Mouse (Mus musculus) kidney, embryonic 16.5 days (tissue): ENCODE data around the gene Rps6kl1. TPM values are rescaled to one million over a fixed set of nuclear protein-coding genes. Genes with fewer than 3 reads are reported as not detected.

Source experiments
- ATAC-seq: fragments of 200-750 bp; cut with Nextera tagmentation; 2 replicates; pipeline ENCODE4 v1.8.0; 2017; ENCODE audit warnings: moderate TSS enrichment; ENCODE audit not compliant: low FRiP score, low TSS enrichment
- H3K27ac ChIP-seq: fragments of 300-500 bp; sonication (generic); 2 replicates; pipeline ENCODE4 v1.5.1; 2014; ENCODE audit warnings: low read length
- H3K27me3 ChIP-seq: fragments of 300-500 bp; sonication (generic); 2 replicates; pipeline ENCODE4 v1.6.1; 2014; ENCODE audit warnings: low read length, control low read depth, mixed read lengths; ENCODE audit not compliant: insufficient read depth
- H3K36me3 ChIP-seq: fragments of 300-500 bp; sonication (generic); 2 replicates; pipeline ENCODE4 v1.6.1; 2014; ENCODE audit warnings: low read length, control low read depth, mixed read lengths; ENCODE audit not compliant: insufficient read depth
- H3K4me1 ChIP-seq: fragments of 300-500 bp; sonication (generic); 2 replicates; pipeline ENCODE4 v1.6.1; 2014; ENCODE audit warnings: low read length, control low read depth, mixed read lengths; ENCODE audit not compliant: insufficient read depth
- H3K4me2 ChIP-seq: fragments of 300-500 bp; sonication (generic); replicated peaks from 2 replicates; pipeline ENCODE4 v1.6.1; 2014; ENCODE audit warnings: low read depth, low read length
- H3K4me3 ChIP-seq: fragments of 300-500 bp; sonication (generic); 2 replicates; pipeline ENCODE4 v1.5.1; 2014; ENCODE audit warnings: mild to moderate bottlenecking, low read length
- H3K9ac ChIP-seq: fragments of 300-500 bp; sonication (generic); replicated peaks from 2 replicates; pipeline ENCODE4 v1.6.1; 2014; ENCODE audit warnings: low read length
- H3K9me3 ChIP-seq: fragments of 300-500 bp; sonication (generic); 2 replicates; pipeline ENCODE4 v1.6.1; 2016; ENCODE audit warnings: low read length, control low read depth
- WGBS: fragments of 180-500 bp; shearing (Covaris S2); extraction: QIAGEN DNeasy Blood & Tissue Kit; methylation state at CpG from one replicate; pipeline ENCODE4 v1.1.7; 2014; 5-methylcytosine and 5-hydroxymethylcytosine counted together
- polyA plus RNA-seq: library from polyadenylated mRNA; unstranded; fragments of >200 nt; fragmentation: Nextera tagmentation; extraction: Ambion mirVana; gene quantifications from 2 replicates; pipeline ENCODE4 v1.2.1, GENCODE M21; 2015

Gene Rps6kl1
- polyA plus RNA-seq, 1 experiment from 2014 or later, result 0.86 TPM

- ATAC-seq, result no peak
- Histone ChIP-seq H3K9ac (no peak overlapping the region), H3K36me3 (peaks cover 9% of the 10 kb centered on the region), H3K27me3 (no peaks in the 10 kb centered on the region), H3K4me2 (no peak overlapping the region), H3K9me3 (no peaks in the 10 kb centered on the region), H3K4me1 (peaks cover 31% of the 10 kb centered on the region), H3K27ac (peak overlapping the region; percentile 27; the same call in 1 of the 2 replicates), H3K4me3 (no peak overlapping the region)
- WGBS, result 73% methylated on average over 3 of the region's 3 CpGs
These were observed 37.7 kb downstream of the Rps6kl1 start for GRCm38 (mm10) chr12:85113337-85113736.

- Histone ChIP-seq H3K9ac (0 out of 2 replicates have a peak overlapping the region, but pooled peaks have one; percentile 36), H3K27ac (peak overlapping the region; percentile 27; the same call in 1 of the 2 replicates), H3K4me3 (no peak overlapping the region), H3K4me2 (peak overlapping the region; percentile 93), H3K4me1 (peaks cover 31% of the 10 kb centered on the region), H3K9me3 (no peaks in the 10 kb centered on the region), H3K27me3 (no peaks in the 10 kb centered on the region), H3K36me3 (peaks cover 8% of the 10 kb centered on the region; the same call in 1 of the 2 replicates)
- WGBS, result 77% methylated on average over 7 of the region's 7 CpGs
- no peak for ATAC-seq
These were observed 38.4 kb downstream of the Rps6kl1 start for GRCm38 (mm10) chr12:85112550-85113251.

GRCm38 (mm10) chr12:85110698-85111592, 40.1 kb downstream of the Rps6kl1 start, which contains the start of the genes Prox2 and Dlst:
Prox2 (minus strand) TSS chr12:85110759.
Dlst (plus strand) TSS chr12:85110833.
- Histone ChIP-seq H3K4me3 (peak within 1 kb of the TSS; percentile 82), H3K9me3 (no peaks in the 10 kb centered on the region), H3K9ac (peak within 1 kb of the TSS; percentile 96), H3K27ac (peak within 1 kb of the TSS; percentile 87), H3K27me3 (no peaks in the 10 kb centered on the region), H3K36me3 (peaks cover 7% of the 10 kb centered on the region; the same call in 1 of the 2 replicates), H3K4me2 (peak within 1 kb of the TSS; percentile 93), H3K4me1 (peaks cover 38% of the 10 kb centered on the region)
- ATAC-seq, result peak; percentile 95
- WGBS, result under 1% methylated on average over 83 of the region's 83 CpGs

- no peaks in the 10 kb centered on the region for H3K9me3 ChIP-seq
- H3K36me3 ChIP-seq, result no peaks in the 10 kb centered on the region; the same call in 1 of the 2 replicates
- no peaks in the 10 kb centered on the region for H3K27me3 ChIP-seq
- H3K27ac ChIP-seq, result peak overlapping the region; percentile 87
- peak overlapping the region; percentile 82 for H3K4me3 ChIP-seq
- H3K9ac ChIP-seq, result peak overlapping the region; percentile 96
- H3K4me1 ChIP-seq, result peaks cover 38% of the 10 kb centered on the region
- peak; percentile 28; the same call in 1 of the 2 replicates for ATAC-seq
- H3K4me2 ChIP-seq, result peak overlapping the region; percentile 93
- WGBS, result 12% methylated on average over 18 of the region's 18 CpGs
These were observed 40.9 kb downstream of the Rps6kl1 start for GRCm38 (mm10) chr12:85110011-85110697.

GRCm38 (mm10) chr12:85109426-85109825, 41.6 kb downstream of the Rps6kl1 start:
- WGBS, result 58% methylated on average over 4 of the region's 4 CpGs
- H3K27ac ChIP-seq, result no peak overlapping the region
- H3K9ac ChIP-seq, result no peak overlapping the region
- H3K4me1 ChIP-seq, result peaks cover 38% of the 10 kb centered on the region
- no peak for ATAC-seq
- no peaks in the 10 kb centered on the region for H3K9me3 ChIP-seq
- no peak overlapping the region for H3K4me2 ChIP-seq
- no peaks in the 10 kb centered on the region for H3K27me3 ChIP-seq
- no peak overlapping the region for H3K4me3 ChIP-seq
- no peaks in the 10 kb centered on the region; the same call in 1 of the 2 replicates for H3K36me3 ChIP-seq

GRCm38 (mm10) chr12:85108643-85109042, 42.4 kb downstream of the Rps6kl1 start:
- H3K4me3 ChIP-seq, result no peak overlapping the region
- H3K4me1 ChIP-seq, result peaks cover 38% of the 10 kb centered on the region
- 66% methylated on average over 3 of the region's 3 CpGs for WGBS
- no peaks in the 10 kb centered on the region for H3K9me3 ChIP-seq
- H3K27me3 ChIP-seq, result no peaks in the 10 kb centered on the region
- H3K36me3 ChIP-seq, result no peaks in the 10 kb centered on the region; the same call in 1 of the 2 replicates
- H3K27ac ChIP-seq, result no peak overlapping the region
- H3K9ac ChIP-seq, result no peak overlapping the region
- no peak for ATAC-seq
- H3K4me2 ChIP-seq, result no peak overlapping the region

GRCm38 (mm10) chr12:85106292-85106691, 44.8 kb downstream of the Rps6kl1 start:
- no peaks in the 10 kb centered on the region for H3K36me3 ChIP-seq
- H3K27me3 ChIP-seq, result no peaks in the 10 kb centered on the region
- peaks cover 16% of the 10 kb centered on the region for H3K4me1 ChIP-seq
- peak overlapping the region; percentile 19 for H3K4me3 ChIP-seq
- ATAC-seq, result no peak
- H3K9ac ChIP-seq, result peak overlapping the region; percentile 25; the same call in 1 of the 2 replicates
- WGBS, result 4% methylated on average over 8 of the region's 8 CpGs
- H3K9me3 ChIP-seq, result no peaks in the 10 kb centered on the region
- H3K27ac ChIP-seq, result no peak overlapping the region
- peak overlapping the region; percentile 46 for H3K4me2 ChIP-seq

GRCm38 (mm10) chr12:85104789-85105188, 46.3 kb downstream of the Rps6kl1 start:
- no peak for ATAC-seq
- WGBS, result 87% methylated on average over 8 of the region's 8 CpGs
- Histone ChIP-seq H3K4me2 (no peak overlapping the region), H3K9ac (no peak overlapping the region), H3K9me3 (no peaks in the 10 kb centered on the region), H3K27ac (no peak overlapping the region), H3K4me3 (no peak overlapping the region), H3K27me3 (no peaks in the 10 kb centered on the region), H3K4me1 (peaks cover 12% of the 10 kb centered on the region), H3K36me3 (no peaks in the 10 kb centered on the region)

GRCm38 (mm10) chr12:85103096-85103495, 48.0 kb downstream of the Rps6kl1 start:
- no peaks in the 10 kb centered on the region for H3K36me3 ChIP-seq
- H3K4me3 ChIP-seq, result no peak overlapping the region
- no peak for ATAC-seq
- peaks cover 6% of the 10 kb centered on the region; the same call in 1 of the 2 replicates for H3K4me1 ChIP-seq
- H3K27ac ChIP-seq, result no peak overlapping the region
- no peak overlapping the region for H3K4me2 ChIP-seq
- H3K9me3 ChIP-seq, result no peaks in the 10 kb centered on the region
- 52% methylated on average over 8 of the region's 8 CpGs for WGBS
- H3K9ac ChIP-seq, result no peak overlapping the region
- no peaks in the 10 kb centered on the region for H3K27me3 ChIP-seq
